Mouse (Mus musculus): ENCODE data around the gene Gopc.

The Gopc gene

DNA sequence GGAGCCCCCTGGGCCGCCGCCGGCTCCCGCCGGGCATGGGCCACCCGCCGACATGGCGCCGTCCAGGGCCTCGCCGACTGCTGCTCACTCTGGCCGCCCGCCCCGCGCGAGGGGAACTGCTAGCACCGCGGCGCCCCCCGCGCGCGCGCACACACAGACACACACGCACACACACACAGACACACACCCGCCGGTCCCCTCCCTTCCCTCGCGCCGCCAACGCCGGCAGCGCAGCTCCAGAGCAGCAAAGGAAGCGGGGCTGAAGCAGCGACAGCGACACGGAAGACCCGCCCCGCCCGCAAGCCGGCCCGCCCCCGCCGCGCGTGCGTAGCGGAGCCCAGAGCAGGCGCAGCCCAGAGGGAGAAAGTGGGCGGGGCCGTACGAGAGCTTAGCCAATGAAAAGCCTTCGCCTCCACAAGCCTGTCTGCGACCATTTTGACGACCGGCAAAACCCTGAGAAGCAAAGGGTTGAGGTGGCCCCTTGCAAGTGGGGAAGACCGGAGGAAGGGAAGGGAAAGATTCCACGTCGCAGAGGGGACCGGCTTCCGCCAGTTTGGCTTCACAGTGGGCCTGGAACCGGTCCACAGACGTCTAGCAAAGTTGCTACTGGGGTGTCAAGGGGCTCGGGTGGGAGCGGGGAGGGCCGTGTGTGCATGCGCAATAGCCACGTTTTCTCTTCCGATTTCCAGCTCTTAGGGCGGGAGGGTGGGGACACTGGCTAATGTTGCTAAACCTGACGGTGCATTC lies at the start of gene Gopc:
Gopc (minus strand) TSS at position 280 of the 747 bp plus-strand sequence.
- peak; percentile 99 for DNase-seq (ENCODE audit: low read depth, low spot score)

- no peak for DNase-seq (ENCODE audit: low read depth, low spot score)
Observed at GRCm38 (mm10) chr10:52430953-52431352, 49.0 kb upstream of the Gopc start.

DNA sequence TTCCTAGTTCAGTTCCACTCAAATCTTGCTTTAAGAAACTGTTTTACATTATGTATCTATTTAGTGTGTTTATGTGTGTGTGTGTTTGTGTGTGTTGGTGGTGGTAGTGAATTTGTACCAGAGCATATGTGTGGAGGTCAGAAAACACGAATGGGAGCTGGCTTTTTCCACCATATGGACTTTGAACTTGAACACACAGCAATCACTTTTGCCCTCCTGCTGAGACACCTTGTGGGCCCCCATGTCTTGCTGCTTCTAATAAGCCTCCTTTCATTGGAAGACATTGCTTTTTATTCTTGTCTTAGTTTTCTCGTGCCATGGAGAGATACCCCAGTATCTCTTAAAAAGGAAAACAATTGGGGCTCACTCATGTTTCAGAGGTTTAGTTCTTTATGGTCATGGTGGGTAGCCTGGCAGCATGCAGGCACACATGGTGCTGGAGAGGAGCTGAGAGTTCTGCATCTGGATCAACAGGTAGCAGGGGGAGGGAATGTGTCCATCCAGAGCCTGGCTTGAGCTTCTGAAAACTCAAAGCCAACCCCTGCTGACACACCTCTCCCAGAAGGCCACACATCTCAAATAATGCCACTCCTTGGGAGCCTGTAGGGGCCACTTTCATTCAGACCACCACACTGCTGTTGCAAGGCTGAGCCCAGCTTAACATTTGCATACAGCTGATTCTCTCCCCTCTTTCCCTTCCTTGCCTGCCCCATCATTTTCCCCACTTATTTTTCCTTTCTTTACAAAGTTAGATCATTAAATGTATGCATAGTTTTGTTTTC lies 45.9 kb upstream of the Gopc start:
- no peak for DNase-seq (ENCODE audit: low read depth, low spot score)

DNA sequence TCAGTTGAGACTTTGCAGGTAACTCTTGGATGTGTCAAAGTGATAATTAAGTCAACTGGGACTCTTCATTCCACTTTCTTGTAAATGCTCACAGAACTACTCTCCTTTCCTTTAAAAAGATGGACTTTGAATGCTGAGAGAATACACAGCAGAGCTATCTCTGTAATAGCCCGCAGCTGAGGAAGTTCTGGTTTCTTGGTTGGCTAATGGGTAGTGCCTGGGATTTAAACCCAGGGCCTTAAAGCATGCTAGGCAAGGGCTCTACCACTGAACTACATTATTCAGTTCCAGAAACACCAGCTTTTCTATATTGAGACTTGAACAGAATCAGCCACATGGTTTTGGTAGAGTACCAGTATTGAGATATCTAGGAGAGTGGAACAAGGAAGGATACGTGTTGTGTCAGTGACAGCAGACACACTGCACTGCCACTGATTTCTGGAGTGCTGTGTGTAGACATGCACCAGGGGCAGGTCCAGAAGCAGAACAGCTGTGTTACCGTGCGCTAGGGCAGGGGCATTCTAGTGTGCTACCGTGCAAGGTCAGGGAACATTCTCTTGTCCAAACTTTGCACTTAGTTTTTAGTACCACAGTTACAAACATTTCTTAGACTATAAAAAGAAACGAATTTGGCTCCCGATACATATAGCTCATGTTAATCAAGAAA lies 44.5 kb upstream of the Gopc start:
- no peak for DNase-seq (ENCODE audit: low read depth, low spot score)

- peak; percentile 54 for DNase-seq (ENCODE audit: low read depth, low spot score)
Observed at GRCm38 (mm10) chr10:52423097-52423496, 41.2 kb upstream of the Gopc start.

DNA sequence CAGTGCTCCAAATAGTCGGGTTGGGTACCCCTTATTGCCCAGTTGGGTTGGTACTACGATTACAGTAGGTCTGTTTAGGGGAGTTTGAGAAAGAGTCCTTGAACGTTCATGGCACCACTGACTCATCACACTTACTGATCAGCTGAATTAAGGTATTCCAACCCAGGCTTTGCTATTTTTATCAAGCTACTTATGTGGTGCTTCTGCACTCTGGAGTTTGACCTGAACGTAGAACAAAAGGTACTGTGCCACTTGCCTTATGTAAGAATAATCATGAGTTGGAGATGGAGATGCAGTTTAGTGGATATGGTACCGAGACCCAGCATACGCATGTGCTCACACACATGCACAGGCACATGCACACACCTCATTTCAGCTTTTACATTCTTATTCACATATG lies 39.8 kb upstream of the Gopc start:
- no peak for DNase-seq (ENCODE audit: low read depth, low spot score)

DNA sequence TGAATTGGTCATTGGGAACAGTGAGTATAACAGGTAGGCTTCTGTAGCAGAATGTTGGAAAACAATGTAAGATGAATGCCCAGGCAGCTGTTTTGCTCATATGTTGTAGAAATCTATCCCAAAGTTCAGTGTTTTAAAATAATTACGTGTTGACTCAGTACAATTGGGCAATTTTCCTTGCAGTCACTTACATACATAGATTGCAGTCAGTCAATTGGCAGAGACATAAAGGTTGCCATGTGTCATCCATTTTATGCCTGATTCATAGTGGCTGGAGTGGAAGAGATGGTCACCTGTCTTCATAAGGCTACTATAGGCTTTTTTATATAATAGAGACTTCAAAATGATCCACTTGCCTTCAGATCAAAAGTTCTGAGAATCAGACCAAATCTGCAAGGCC lies 38.6 kb upstream of the Gopc start:
- DNase-seq (ENCODE audit: low read depth, low spot score): no peak

DNA sequence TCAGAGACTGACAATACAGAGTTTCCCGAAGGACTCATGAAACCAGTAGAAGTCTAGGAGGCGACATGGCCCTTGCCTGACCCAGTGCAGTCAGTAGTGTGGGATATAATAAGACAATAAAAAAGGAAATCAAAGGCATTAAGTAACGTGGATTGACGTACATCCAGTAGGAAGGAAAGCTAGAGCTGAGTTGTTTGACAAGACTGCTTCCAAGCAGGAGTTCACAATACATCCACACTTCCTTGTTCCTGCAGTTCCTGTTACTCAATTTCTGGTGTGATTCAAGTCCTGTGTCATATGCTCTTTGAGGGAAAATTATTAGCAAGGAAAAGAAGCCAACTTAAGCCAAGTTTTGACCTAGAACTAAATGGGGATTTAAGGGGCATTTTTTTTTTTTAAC lies 37.5 kb upstream of the Gopc start:
- no peak for DNase-seq (ENCODE audit: low read depth, low spot score)

- no peak for DNase-seq (ENCODE audit: low read depth, low spot score)
Observed at GRCm38 (mm10) chr10:52418931-52419330, 37.0 kb upstream of the Gopc start.

DNA sequence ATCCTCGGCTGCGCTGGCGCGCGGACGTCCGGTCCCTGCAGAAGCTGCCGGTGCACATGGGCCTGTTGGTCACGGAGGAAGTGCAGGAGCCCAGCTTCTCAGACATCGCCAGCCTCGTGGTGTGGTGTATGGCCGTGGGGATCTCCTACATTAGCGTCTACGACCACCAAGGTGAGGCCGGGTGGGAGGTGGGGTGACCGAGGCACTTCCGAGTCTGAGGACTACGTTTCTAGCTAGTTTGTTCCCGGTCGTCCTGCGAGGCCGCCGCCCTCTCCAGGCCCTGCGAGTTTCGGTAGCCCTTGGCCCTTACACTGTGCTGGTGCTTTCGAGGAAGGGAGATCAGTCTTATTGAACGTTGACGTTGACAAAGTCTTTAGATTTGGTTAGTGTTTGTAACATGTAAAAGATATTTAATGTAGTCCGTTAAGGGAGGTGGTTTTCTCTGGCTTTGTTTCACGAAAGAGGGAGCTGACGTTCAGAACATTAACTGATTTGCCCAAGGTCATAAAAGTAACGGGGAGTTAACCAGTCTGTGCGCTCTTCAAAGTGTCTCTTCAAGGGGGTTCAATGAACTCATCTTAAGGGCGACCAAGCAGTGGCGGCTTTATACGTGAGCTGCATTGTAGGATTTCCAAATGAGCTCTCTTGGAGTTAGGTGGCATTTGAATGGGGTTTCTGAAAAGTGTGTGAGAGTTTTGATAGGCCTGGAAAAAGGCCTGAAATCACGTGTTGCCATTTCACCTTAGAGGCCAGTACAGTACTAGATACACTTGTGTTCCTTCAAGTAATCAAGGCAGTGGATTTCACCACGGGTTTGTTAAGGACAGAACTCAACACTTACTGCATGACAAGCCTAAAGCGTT lies 36.3 kb upstream of the Gopc start:
- peak; percentile 72 for DNase-seq (ENCODE audit: low read depth, low spot score)

DNA sequence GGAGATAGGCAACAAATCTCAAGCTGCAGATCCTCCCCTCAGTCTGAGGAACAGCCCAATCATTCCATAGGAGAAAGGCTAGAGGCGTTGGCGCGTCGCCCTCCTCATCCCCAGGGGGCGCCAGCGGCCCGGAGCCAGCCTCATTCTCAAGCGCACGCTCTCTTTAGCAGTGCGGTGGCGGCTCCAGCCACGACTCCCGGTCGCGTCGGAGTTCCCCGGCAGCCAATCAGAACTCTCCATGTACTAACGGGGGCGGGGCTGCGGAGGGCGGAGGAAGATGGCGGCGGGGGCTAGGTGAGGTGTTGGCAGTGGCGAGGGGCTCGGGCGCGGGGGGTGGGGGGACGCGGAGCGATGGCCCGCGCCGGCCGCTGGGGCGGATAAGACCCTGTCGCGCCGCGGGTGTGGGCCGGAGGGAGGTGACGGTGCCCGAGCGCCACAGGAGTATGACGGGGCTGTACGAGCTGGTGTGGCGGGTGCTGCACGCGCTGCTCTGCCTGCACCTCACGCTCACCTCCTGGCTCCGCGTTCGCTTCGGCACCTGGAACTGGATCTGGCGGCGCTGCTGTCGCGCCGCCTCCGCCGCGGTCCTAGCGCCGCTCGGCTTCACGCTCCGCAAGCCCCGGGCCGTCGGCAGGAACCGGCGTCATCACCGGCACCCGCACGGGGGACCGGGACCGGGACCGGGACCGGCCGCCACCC lies 35.5 kb upstream of the Gopc start, which contains the start of gene Nus1:
Nus1 (plus strand) TSS at position 249 of the 699 bp plus-strand sequence.
- DNase-seq (ENCODE audit: low read depth, low spot score): peak; percentile 96

GRCm38 (mm10) chr10:52416458-52416857 lies 34.5 kb upstream of the Gopc start:
- DNase-seq (ENCODE audit: low read depth, low spot score): no peak

- DNase-seq (ENCODE audit: low read depth, low spot score): no peak
Observed at GRCm38 (mm10) chr10:52415020-52415419, 33.1 kb upstream of the Gopc start.

DNA sequence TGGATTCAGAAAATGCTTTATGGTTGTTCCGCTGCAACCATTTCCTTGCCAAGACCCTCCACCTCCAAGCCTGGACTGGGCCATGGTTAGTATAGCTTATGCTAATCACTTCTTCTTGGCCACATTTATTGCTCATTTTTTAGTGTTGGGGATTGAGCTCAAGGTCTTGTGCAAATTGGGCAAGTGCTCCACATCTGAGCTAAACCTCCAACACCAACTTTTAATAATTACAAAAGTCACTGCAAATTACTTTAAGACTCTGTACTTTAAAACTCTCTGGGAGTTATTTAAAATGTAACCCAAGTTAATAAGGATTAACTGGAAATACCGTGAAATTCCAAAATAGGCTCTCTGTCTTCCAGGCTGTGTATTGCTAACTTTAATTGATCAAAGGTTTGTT lies 25.6 kb upstream of the Gopc start:
- DNase-seq (ENCODE audit: low read depth, low spot score): no peak

GRCm38 (mm10) chr10:52405160-52405559 lies 23.2 kb upstream of the Gopc start:
- DNase-seq (ENCODE audit: low read depth, low spot score): no peak

DNA sequence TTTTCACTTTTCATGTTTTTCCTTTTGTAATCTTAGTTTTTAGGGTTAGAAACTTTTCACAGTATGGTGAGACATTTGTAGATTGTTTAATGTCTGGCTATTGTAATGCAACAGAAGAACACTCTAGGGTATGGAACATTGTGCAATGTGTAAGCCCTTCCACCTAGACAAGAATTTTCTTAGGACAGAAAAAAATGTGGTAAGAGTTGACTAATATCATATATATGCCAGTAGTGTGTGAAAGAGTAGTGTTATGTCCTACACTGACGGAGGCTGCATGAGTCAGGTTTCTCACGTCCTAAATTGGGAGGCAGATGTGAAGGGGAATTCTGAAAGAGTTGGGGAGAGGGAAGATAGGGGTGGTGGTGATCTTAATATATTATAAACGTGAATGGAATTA lies 17.8 kb upstream of the Gopc start:
- DNase-seq (ENCODE audit: low read depth, low spot score): no peak

GRCm38 (mm10) chr10:52398715-52399114 lies 16.8 kb upstream of the Gopc start:
- DNase-seq (ENCODE audit: low read depth, low spot score): no peak

DNA sequence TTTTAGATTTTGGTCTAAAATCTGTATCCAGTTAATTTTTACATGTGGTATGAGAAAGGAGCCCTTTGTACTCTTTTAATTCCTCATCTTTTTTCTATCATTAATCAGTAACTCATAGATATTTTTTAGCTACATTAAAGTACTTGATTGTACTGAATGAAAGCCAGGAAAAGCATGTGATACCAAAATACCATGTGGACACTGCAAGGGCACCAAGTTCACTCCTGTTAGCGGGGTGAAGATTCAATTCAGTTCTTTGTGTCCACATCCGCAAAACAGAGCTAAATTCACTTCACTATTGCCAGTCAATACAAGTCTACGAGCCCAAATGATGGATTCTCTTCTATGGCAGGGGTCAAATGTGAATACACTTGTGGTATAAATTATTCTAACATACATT lies 14.7 kb upstream of the Gopc start:
- DNase-seq (ENCODE audit: low read depth, low spot score): no peak

DNA sequence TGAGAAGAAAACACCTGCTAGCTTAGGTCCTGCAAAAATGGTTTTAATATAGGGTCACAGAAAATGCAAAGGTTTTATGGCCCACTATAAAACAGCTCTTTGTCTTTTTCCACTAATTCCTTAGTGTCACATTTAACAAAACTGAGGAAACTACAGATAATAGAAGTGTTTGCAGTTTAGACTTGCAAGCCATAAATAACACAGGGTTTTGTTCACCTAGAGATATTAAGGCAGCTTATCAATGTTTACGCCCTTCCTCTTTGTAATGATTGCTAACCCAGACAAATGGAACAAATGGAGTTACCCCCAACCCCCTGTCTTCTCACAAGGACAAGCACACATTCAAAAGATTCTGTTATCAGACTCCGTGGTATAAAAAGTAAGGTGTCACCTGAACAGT lies 9.3 kb upstream of the Gopc start:
- no peak for DNase-seq (ENCODE audit: low read depth, low spot score)

DNA sequence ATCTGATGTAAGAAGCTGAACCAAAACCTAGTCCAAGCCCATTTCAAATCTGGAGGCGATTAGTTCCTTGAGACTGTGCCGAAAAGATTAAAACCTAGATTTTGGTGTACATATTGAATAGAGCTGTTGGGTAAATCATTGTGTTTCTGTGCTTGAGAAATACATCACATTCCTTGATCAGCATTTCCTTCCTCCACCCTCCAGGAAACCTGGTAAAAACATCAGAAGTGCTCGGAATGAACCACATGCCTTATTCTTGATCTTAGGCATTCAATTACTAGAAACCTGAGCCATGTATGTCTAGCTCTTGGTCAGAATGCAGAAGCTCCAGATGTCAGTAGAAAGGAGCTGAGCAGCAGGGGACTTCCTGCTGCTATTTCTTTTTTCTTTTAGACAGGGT lies 7.5 kb upstream of the Gopc start:
- DNase-seq (ENCODE audit: low read depth, low spot score): no peak

DNA sequence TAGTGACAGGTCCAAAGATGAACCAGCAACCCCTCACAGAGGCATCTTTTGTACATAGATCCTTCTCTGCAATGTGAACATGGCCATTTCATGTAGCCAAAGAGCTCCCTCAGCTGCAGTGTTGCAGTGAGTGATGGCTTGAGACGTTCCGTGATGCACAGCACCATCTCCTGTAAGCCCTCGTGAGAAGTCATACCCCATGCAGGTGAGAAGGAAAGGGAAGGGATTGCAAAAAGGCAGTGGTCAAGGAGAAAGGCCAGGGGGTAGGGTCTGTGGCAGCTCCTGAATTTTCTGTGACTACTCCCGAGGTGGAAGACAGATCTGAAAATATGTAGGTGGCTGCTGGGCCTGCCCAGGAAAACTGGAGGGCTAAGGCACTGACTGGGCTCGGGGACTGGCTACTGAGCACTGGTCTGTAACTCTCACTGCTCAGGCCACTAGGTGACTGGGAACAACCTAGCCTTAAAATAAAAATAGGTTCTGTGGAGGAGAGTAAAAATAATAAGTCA lies 7.1 kb upstream of the Gopc start, which contains the start of gene Nepn:
Nepn (plus strand) TSS at position 51 of the 509 bp plus-strand sequence.
- DNase-seq (ENCODE audit: low read depth, low spot score): no peak
